Mouse (Mus musculus) frontal cortex, postnatal 14 days (tissue): ENCODE results near the gene Vmn1r80.
"Not testable (repeated sequence)": the region's sequence is repeated elsewhere in the genome, so short reads cannot be mapped to it uniquely, and the experiment has no call there.

Experiments
- DNase-seq, 2 experiments: peaks; one replicate each; pipeline ENCODE4 v3.0.0; 2022; ENCODE audit warnings: low spot score in 2 of 2

Vmn1r80 gene

GRCm38 (mm10) chr7:12188986-12189385, at the start of gene Vmn1r80:
TSS of gene Vmn1r80 (plus strand) at chr7:12189286.
- no peak for DNase-seq

DNA sequence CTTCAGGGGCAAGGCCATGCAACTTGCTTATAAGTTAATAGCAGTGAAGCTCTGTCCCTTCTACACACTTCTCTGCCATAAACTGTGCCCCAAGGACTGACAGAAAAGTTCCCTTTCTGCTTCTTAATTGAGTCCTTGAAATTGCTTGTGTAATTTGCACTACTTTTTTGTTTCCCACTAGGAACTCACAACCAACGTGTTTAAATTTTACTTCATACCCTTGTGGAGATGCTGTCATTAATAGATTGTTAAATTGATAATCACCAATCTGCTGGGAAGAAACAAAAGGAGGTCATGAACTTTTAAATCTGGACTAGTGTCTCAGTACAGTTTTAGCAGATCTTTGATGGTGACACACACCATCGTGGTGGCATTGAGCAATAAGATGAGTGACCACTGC, 39.1 kb upstream of the Vmn1r80 start, which contains the start of gene Vmn1r78:
TSS of gene Vmn1r78 (plus strand) at position 301 of the 400 bp plus-strand sequence.
- no peak for DNase-seq

DNA sequence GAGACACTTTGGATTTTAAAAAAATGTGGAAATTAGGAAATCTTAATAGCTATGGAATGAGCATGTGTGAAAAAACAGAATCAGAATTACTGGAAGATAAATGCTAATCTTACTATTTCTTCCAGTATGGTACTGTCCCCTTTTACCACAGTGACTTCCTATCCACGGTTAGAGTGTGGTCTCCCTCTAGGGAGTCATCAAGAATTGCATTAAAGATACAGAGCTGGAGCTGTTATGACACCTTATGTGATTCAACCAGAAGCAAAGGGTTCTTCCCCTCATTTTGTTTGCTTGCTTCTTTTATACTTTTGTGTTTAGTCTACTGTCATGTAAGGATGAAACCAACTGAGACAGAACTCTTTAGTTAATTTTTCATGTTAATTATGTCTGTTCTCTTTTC, 32.6 kb upstream of the Vmn1r80 start:
- DNase-seq: not testable (repeated sequence)

- not testable (repeated sequence) for DNase-seq
Measured at GRCm38 (mm10) chr7:12170979-12171378, 18.1 kb upstream of the Vmn1r80 start, which contains the start of gene Vmn1r79. TSS of gene Vmn1r79 (plus strand) at chr7:12171279.

- DNase-seq: not testable (repeated sequence)
Measured at GRCm38 (mm10) chr7:12172926-12173325, 16.2 kb upstream of the Vmn1r80 start.

DNA sequence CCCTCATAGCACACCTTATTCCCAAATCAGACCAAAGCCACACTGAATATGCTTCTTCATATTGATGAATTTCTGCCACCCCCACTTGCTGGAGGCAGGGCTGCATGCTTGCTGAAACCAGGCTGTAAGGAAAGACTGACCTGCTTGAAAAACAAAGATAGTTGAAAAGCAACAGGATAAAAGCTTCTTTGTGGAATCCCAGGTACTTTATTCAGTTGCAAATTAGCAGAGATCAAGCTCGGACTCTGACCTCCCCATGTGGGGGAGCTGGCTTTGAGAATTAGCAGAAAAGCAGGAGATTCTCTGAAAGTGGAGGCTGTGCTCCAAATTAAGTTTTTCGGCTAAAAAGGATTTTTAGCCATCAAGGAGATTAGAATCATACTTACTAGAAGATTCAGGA, 15.1 kb downstream of the Vmn1r80 start:
- no peak for DNase-seq
